16 mouse cellular contexts compared by ENCODE assay signal in genomic region chr12:27390439-27390838, GRCm38 (mm10). TPM values are rescaled to one million over a fixed set of nuclear protein-coding genes. Genes with fewer than 3 reads are reported as not detected.
A peak's percentile ranks its signal among the peaks of the same experiment; 100 is the strongest.
DNase-seq lines count a peak whose midpoint lies in the region; ATAC-seq lines count a peak whose summit lies in the region.
"Had no signal": no experiment of that assay in that cellular context is flagged by ENCODE, and none has a peak within 500 bp of the region (broad histone marks: within the 10 kb centered on the region; RNA-seq: fewer than 3 reads in every experiment).

No protein-coding gene starts in this region.

- H3K4me2 ChIP-seq in midbrain, embryonic 13.5 days (replicated peaks): no peak overlapping the region
- H3K4me2 ChIP-seq: embryonic facial prominence, embryonic 13.5 days; limb, embryonic 12.5 days; lung, embryonic 15.5 days; stomach, embryonic 15.5 days had no signal

- no peaks in the 10 kb centered on the region for H3K36me3 ChIP-seq in midbrain, embryonic 10.5 days
- H3K36me3 ChIP-seq in midbrain, embryonic 13.5 days: no peaks in the 10 kb centered on the region
- H3K36me3 ChIP-seq: embryonic facial prominence, embryonic 13.5 days; limb, embryonic 12.5 days; lung, embryonic 15.5 days; stomach, embryonic 15.5 days had no signal

- intact Hi-C loops in gastrocnemius, postnatal 14 days (cut with DNase I; ENCODE audit: low total_unique reads): no loop called here

- H3K4me3 ChIP-seq in midbrain, embryonic 10.5 days: no peak overlapping the region
- H3K4me3 ChIP-seq in midbrain, embryonic 13.5 days (replicated peaks): no peak overlapping the region
- H3K4me3 ChIP-seq: embryonic facial prominence, embryonic 13.5 days; limb, embryonic 12.5 days; lung, embryonic 15.5 days; stomach, embryonic 15.5 days had no signal

- no peak for ATAC-seq in midbrain, embryonic 13.5 days
- ATAC-seq: forebrain, embryonic 16.5 days; hindbrain, embryonic 16.5 days had no signal

- H3K9me3 ChIP-seq in midbrain, embryonic 10.5 days (replicated peaks): no peaks in the 10 kb centered on the region
- H3K9me3 ChIP-seq in midbrain, embryonic 13.5 days: no peaks in the 10 kb centered on the region
- H3K9me3 ChIP-seq: embryonic facial prominence, embryonic 13.5 days; limb, embryonic 12.5 days; lung, embryonic 15.5 days; stomach, embryonic 15.5 days had no signal

- DNase-seq in gastrocnemius, postnatal 14 days: peak; percentile 31
- no peak for DNase-seq in gastrocnemius, adult 18-20 months (ENCODE audit: low spot score)
- no peak for DNase-seq in midbrain, embryonic 10.5 days (ENCODE audit: low spot score)
- peak; percentile 6 for DNase-seq in kidney, postnatal 14 days
- no peak for DNase-seq in embryo, embryonic 11 days
- DNase-seq in adrenal gland, postnatal 36 days: no peak
- DNase-seq in yolk sac, embryonic 10.5 days (ENCODE audit: low spot score): no peak
- DNase-seq: cerebellum, postnatal 10 days had no signal

- H3K27ac ChIP-seq in midbrain, embryonic 10.5 days (replicated peaks): peak overlapping the region; percentile 24
- H3K27ac ChIP-seq in midbrain, embryonic 13.5 days: no peak overlapping the region
- H3K27ac ChIP-seq: embryonic facial prominence, embryonic 13.5 days; limb, embryonic 12.5 days; lung, embryonic 15.5 days; stomach, embryonic 15.5 days had no signal

- no peak overlapping the region for H3K9ac ChIP-seq in midbrain, embryonic 13.5 days (replicated peaks)
- H3K9ac ChIP-seq: embryonic facial prominence, embryonic 13.5 days; limb, embryonic 12.5 days; lung, embryonic 15.5 days; stomach, embryonic 15.5 days had no signal

- no peaks in the 10 kb centered on the region for H3K27me3 ChIP-seq in midbrain, embryonic 10.5 days (ENCODE audit: low read depth, poor library complexity, severe bottlenecking)
- no peaks in the 10 kb centered on the region for H3K27me3 ChIP-seq in midbrain, embryonic 13.5 days
- H3K27me3 ChIP-seq: embryonic facial prominence, embryonic 13.5 days; limb, embryonic 12.5 days; lung, embryonic 15.5 days; stomach, embryonic 15.5 days had no signal

- 40% methylated on average over 3 of the region's 3 CpGs for WGBS in midbrain, embryonic 10.5 days
- WGBS in midbrain, embryonic 13.5 days: 61% methylated on average over 3 of the region's 3 CpGs

- H3K4me1 ChIP-seq in midbrain, embryonic 10.5 days: peaks cover 41% of the 10 kb centered on the region
- H3K4me1 ChIP-seq in midbrain, embryonic 13.5 days (replicated peaks): 0 out of 2 replicates have a peak, but pooled peaks cover 6% of the 10 kb centered on the region
- H3K4me1 ChIP-seq: lung, embryonic 15.5 days had no signal

RNA-seq across cellular contexts. Expression of gene Sox11, which starts 48.1 kb away (rescaled TPM):
- total RNA-seq in gastrocnemius, postnatal 14 days (2021): 1 to 10 TPM; 1.4 to 2.2 TPM
- total RNA-seq in gastrocnemius, adult 18-20 months (2021): under 1 TPM; 0.02 TPM
- polyA plus RNA-seq in midbrain, embryonic 10.5 days (2016; fragmentation: Nextera tagmentation; extraction: Ambion mirVana): 260 and 367 TPM in 2 replicates
- 748 and 776 TPM in 2 replicates for polyA plus RNA-seq in midbrain, embryonic 13.5 days (2015; fragmentation: Nextera tagmentation; extraction: Ambion mirVana)
- under 1 TPM; 0.23 to 0.26 TPM for total RNA-seq in adrenal gland, postnatal 36 days (2021)
- total RNA-seq: MEL had no signal

Comparison
In these comparisons a context has a peak if more than half of its experiments do, and no peak if none do; other contexts are left out.
1. DNase-seq: peak in gastrocnemius, postnatal 14 days (single experiment) and kidney, postnatal 14 days (single experiment); none in gastrocnemius, adult 18-20 months (single experiment), midbrain, embryonic 10.5 days (single experiment), embryo, embryonic 11 days (single experiment), adrenal gland, postnatal 36 days (0 of 2) and yolk sac, embryonic 10.5 days (single experiment).